Mouse (Mus musculus): ENCODE measurements around the gene Peak1.

- TF ChIP-seq CTCF (IDR thresholded peaks at IDR 0.05; ENCODE audit: extremely low read depth, insufficient read depth, insufficient read length, insufficient replicate concordance) (no peak), POLR2A (IDR thresholded peaks at IDR 0.05; ENCODE audit: low read depth, low read length) (no peak)
Measured at GRCm38 (mm10) chr9:56282481-56282880, 135.4 kb downstream of the Peak1 start.
